Mouse (Mus musculus): ENCODE results near the gene Hist1h2bk. TPM values are rescaled to one million over a fixed set of nuclear protein-coding genes. Genes with fewer than 3 reads are reported as not detected.
A peak's percentile ranks its signal among the peaks of the same experiment; 100 is the strongest.

The Hist1h2bk gene
- polyA plus RNA-seq, 1 experiment from 2014 or later, result 3.9 TPM

- no peak overlapping the region for H3K9ac ChIP-seq (ENCODE audit: low read depth, low read length)
Measured at GRCm38 (mm10) chr13:22007121-22007510, 28.6 kb upstream of the Hist1h2bk start.

DNA sequence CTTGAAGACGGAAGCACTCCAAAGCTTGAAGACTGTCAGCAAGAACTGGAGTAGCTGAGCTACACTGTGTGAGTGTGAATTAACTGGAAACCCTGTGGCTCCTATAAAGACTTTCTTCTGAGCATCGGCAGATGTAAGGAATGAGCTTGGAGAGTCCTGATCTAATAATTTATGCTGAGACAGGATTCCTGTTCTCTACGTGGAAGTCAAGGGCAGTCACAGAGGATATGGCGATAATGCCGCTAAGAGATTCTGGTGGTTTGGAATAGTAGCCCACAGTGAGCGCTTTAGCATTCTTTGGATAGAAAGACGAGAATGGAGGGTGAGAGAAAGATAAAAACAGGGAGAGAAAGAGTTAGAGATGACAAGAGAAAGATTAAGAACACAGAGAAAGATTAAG, 27.8 kb upstream of the Hist1h2bk start:
- peak overlapping the region; percentile 63; the same call in 1 of the 2 replicates for H3K4me3 ChIP-seq (ENCODE audit: low read depth, low read length)
- peaks cover 91% of the 10 kb centered on the region for H3K27me3 ChIP-seq (ENCODE audit: control insufficient read depth, insufficient read depth, low read length)
- H3K36me3 ChIP-seq (ENCODE audit: control insufficient read depth, insufficient read depth, low read length), result no peaks in the 10 kb centered on the region
- H3K27ac ChIP-seq (ENCODE audit: low read depth, low read length), result no peak overlapping the region
- no peak for ATAC-seq (replicated peaks; ENCODE audit: insufficient number of reproducible peaks, low FRiP score, low TSS enrichment)
- H3K9me3 ChIP-seq (replicated peaks; ENCODE audit: control insufficient read depth, low read length), result no peaks in the 10 kb centered on the region
- peaks cover 17% of the 10 kb centered on the region for H3K4me1 ChIP-seq (ENCODE audit: control insufficient read depth, insufficient read depth, low read length)
- WGBS (ENCODE audit: insufficient replicate concordance), result 49% methylated on average over 7 of the region's 7 CpGs
- H3K9ac ChIP-seq (ENCODE audit: low read depth, low read length), result no peak overlapping the region
- H3K4me2 ChIP-seq, result no peak overlapping the region

More at GRCm38 (mm10) chr13:22007121-22007510, 28.6 kb upstream of the Hist1h2bk start:
- 2% methylated on average over 18 of the region's 18 CpGs for WGBS (ENCODE audit: insufficient replicate concordance)
- Histone ChIP-seq H3K36me3 (ENCODE audit: control insufficient read depth, insufficient read depth, low read length) (no peaks in the 10 kb centered on the region), H3K4me3 (ENCODE audit: low read depth, low read length) (peak overlapping the region; percentile 63), H3K27me3 (ENCODE audit: control insufficient read depth, insufficient read depth, low read length) (peaks cover 92% of the 10 kb centered on the region), H3K4me1 (ENCODE audit: control insufficient read depth, insufficient read depth, low read length) (peaks cover 17% of the 10 kb centered on the region), H3K27ac (ENCODE audit: low read depth, low read length) (no peak overlapping the region), H3K4me2 (peak overlapping the region; percentile 98), H3K9me3 (replicated peaks; ENCODE audit: control insufficient read depth, low read length) (no peaks in the 10 kb centered on the region)
- no peak for ATAC-seq (replicated peaks; ENCODE audit: insufficient number of reproducible peaks, low FRiP score, low TSS enrichment)

- ATAC-seq (replicated peaks; ENCODE audit: insufficient number of reproducible peaks, low FRiP score, low TSS enrichment), result no peak
- H3K4me2 ChIP-seq, result no peak overlapping the region
Measured at GRCm38 (mm10) chr13:22008707-22009106, 27.0 kb upstream of the Hist1h2bk start.

DNA sequence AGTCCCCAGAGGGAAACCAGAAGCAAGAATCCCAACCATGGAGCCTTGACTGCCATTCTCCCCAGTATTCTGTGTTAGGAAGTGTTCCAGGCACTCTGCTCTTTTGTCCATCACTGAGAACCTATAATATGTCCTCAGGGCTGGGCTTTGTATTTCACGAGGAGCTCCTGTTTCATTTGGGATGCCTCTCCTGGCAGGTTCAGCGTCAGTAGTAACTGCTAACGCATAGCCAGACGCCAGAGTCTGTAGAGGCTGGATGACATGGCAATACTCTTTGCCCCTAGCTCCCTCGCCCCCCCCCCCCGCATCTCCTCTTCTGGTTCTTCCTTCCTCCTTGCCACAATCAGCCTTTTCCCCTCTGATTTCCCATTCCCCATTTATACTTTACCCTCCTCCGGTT, 26.0 kb upstream of the Hist1h2bk start, which contains the start of gene Prss16:
Prss16 (minus strand) TSS at position 101 of the 400 bp plus-strand sequence.
- 43% methylated on average over 7 of the region's 7 CpGs for WGBS (ENCODE audit: insufficient replicate concordance)
- Histone ChIP-seq H3K4me1 (ENCODE audit: control insufficient read depth, insufficient read depth, low read length) (peaks cover 17% of the 10 kb centered on the region), H3K9ac (ENCODE audit: low read depth, low read length) (no peak within 1 kb of the TSS), H3K4me3 (ENCODE audit: low read depth, low read length) (no peak within 1 kb of the TSS), H3K36me3 (ENCODE audit: control insufficient read depth, insufficient read depth, low read length) (no peaks in the 10 kb centered on the region), H3K27me3 (ENCODE audit: control insufficient read depth, insufficient read depth, low read length) (peaks cover 85% of the 10 kb centered on the region), H3K4me2 (no peak within 1 kb of the TSS), H3K9me3 (replicated peaks; ENCODE audit: control insufficient read depth, low read length) (no peaks in the 10 kb centered on the region), H3K27ac (ENCODE audit: low read depth, low read length) (no peak within 1 kb of the TSS)
- no peak for ATAC-seq (replicated peaks; ENCODE audit: insufficient number of reproducible peaks, low FRiP score, low TSS enrichment)

More at GRCm38 (mm10) chr13:22008707-22009106, 27.0 kb upstream of the Hist1h2bk start:
- Histone ChIP-seq H3K4me1 (ENCODE audit: control insufficient read depth, insufficient read depth, low read length) (peaks cover 17% of the 10 kb centered on the region), H3K4me3 (ENCODE audit: low read depth, low read length) (no peak overlapping the region), H3K36me3 (ENCODE audit: control insufficient read depth, insufficient read depth, low read length) (no peaks in the 10 kb centered on the region), H3K9ac (ENCODE audit: low read depth, low read length) (no peak overlapping the region), H3K27me3 (ENCODE audit: control insufficient read depth, insufficient read depth, low read length) (peaks cover 88% of the 10 kb centered on the region), H3K9me3 (replicated peaks; ENCODE audit: control insufficient read depth, low read length) (no peaks in the 10 kb centered on the region), H3K27ac (ENCODE audit: low read depth, low read length) (no peak overlapping the region)
- 75% methylated on average over 3 of the region's 3 CpGs for WGBS (ENCODE audit: insufficient replicate concordance)

DNA sequence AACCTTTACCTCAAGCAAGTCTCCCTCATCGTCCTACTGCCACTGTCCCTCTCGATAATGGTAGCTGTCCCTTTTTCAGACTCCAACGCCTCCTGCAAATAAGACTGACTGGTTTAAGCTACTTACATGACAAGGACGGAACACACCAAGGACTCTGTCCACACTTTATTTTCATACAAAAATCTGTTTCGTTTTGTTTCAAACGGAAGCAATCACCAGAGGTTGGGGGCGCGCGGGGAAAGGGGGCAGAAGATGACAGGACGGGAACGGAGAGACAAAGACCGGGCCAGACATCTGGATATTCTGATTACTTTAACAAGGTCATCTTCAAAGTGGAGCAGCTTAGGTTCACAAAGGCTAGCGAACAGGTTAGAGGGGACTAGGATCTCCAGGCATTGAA, 22.0 kb upstream of the Hist1h2bk start:
- Histone ChIP-seq H3K27me3 (ENCODE audit: control insufficient read depth, insufficient read depth, low read length) (peaks cover 56% of the 10 kb centered on the region), H3K4me2 (peak overlapping the region; percentile 58), H3K36me3 (ENCODE audit: control insufficient read depth, insufficient read depth, low read length) (no peaks in the 10 kb centered on the region), H3K4me1 (ENCODE audit: control insufficient read depth, insufficient read depth, low read length) (no peaks in the 10 kb centered on the region), H3K27ac (ENCODE audit: low read depth, low read length) (no peak overlapping the region), H3K4me3 (ENCODE audit: low read depth, low read length) (no peak overlapping the region), H3K9ac (ENCODE audit: low read depth, low read length) (no peak overlapping the region), H3K9me3 (replicated peaks; ENCODE audit: control insufficient read depth, low read length) (no peaks in the 10 kb centered on the region)
- ATAC-seq (replicated peaks; ENCODE audit: insufficient number of reproducible peaks, low FRiP score, low TSS enrichment), result no peak
- 22% methylated on average over 13 of the region's 13 CpGs for WGBS (ENCODE audit: insufficient replicate concordance)

DNA sequence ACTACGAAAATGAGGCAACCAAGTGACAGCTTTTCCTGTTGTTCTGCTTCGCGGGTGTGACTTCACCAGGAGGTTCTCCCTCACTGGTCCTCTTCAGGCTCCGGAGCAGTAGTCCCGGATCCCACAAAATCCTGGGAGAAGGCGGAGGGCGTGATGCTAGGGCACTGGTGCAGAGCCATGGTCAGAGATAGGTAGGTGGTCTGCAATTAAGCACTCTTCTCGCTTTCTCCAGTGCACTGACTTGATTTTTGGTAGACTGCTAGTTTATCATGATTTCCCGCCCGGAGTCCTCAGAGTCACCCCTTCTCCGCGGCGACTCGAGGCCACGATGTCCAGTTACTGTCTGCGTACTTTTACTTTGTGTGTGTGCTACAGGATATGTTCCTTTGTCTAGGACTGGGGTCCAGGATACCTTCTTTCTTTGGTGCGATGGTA, 21.2 kb upstream of the Hist1h2bk start:
- H3K4me2 ChIP-seq, result peak overlapping the region; percentile 58
- 15% methylated on average over 17 of the region's 17 CpGs for WGBS (ENCODE audit: insufficient replicate concordance)
- H3K9ac ChIP-seq (ENCODE audit: low read depth, low read length), result no peak overlapping the region
- H3K9me3 ChIP-seq (replicated peaks; ENCODE audit: control insufficient read depth, low read length), result no peaks in the 10 kb centered on the region
- no peak for ATAC-seq (replicated peaks; ENCODE audit: insufficient number of reproducible peaks, low FRiP score, low TSS enrichment)
- no peaks in the 10 kb centered on the region for H3K36me3 ChIP-seq (ENCODE audit: control insufficient read depth, insufficient read depth, low read length)
- H3K4me1 ChIP-seq (ENCODE audit: control insufficient read depth, insufficient read depth, low read length), result no peaks in the 10 kb centered on the region
- peaks cover 49% of the 10 kb centered on the region for H3K27me3 ChIP-seq (ENCODE audit: control insufficient read depth, insufficient read depth, low read length)
- H3K27ac ChIP-seq (ENCODE audit: low read depth, low read length), result no peak overlapping the region
- H3K4me3 ChIP-seq (ENCODE audit: low read depth, low read length), result peak overlapping the region; percentile 30; the same call in 1 of the 2 replicates

GRCm38 (mm10) chr13:22015479-22016450, 19.9 kb upstream of the Hist1h2bk start:
- Histone ChIP-seq H3K36me3 (ENCODE audit: control insufficient read depth, insufficient read depth, low read length) (no peaks in the 10 kb centered on the region), H3K9ac (ENCODE audit: low read depth, low read length) (no peak overlapping the region), H3K4me2 (peak overlapping the region; percentile 58), H3K4me3 (ENCODE audit: low read depth, low read length) (peak overlapping the region; percentile 22; the same call in 1 of the 2 replicates), H3K27ac (ENCODE audit: low read depth, low read length) (no peak overlapping the region), H3K27me3 (ENCODE audit: control insufficient read depth, insufficient read depth, low read length) (peaks cover 37% of the 10 kb centered on the region), H3K9me3 (replicated peaks; ENCODE audit: control insufficient read depth, low read length) (no peaks in the 10 kb centered on the region), H3K4me1 (ENCODE audit: control insufficient read depth, insufficient read depth, low read length) (0 out of 2 replicates have a peak, but pooled peaks cover 2% of the 10 kb centered on the region)
- ATAC-seq (replicated peaks; ENCODE audit: insufficient number of reproducible peaks, low FRiP score, low TSS enrichment), result peak; percentile 77; the same call in 1 of the 2 replicates
- WGBS (ENCODE audit: insufficient replicate concordance), result 14% methylated on average over 27 of the region's 27 CpGs

DNA sequence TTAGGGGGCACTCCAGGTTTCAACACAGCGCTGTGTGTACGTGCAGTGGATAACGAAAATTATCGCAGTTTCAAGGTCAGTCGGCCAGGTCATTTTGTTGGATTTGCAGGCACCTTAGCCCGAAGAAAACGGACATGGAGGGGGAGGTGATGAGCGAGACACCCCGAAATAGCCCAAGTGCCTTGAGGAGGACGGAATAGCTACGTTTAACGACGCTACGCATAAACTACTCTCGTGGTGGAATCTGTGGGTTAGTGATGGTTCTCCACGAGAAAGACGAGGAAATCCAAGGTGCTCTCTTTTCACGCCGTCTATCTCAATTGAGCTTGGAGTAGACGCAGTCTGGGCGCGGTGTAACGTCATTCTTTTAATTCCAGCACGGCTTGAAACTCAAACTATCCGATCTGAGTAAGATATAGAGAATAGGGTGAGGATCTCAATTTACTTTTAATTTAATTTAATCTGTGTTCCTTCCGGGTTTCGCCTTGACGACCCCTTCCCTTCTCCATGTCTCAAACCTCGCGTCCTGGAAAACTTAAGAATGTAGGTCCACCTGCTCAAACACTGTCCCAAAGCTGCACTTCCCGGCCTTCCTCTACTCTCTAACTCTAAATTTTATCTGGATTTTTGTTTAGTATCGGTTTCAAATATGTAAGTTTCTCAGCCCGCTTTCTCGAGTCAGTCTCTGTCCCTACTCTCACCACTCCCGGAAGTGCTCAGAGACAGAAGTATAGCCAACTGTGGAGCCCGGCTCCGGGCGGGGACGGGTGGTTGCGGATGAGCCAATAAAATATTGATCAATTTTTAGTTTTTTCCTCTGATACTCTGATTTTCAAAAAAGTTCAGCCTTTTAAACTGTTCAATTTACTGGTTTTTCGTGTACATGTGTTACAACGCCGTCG, 15.5 kb upstream of the Hist1h2bk start:
- WGBS (ENCODE audit: insufficient replicate concordance), result under 1% methylated on average over 44 of the region's 44 CpGs
- 0 out of 2 replicates have a peak, but pooled peaks have one; percentile 58 for ATAC-seq (replicated peaks; ENCODE audit: insufficient number of reproducible peaks, low FRiP score, low TSS enrichment)

More for the DNA sequence above, 15.5 kb upstream of the Hist1h2bk start:
- Histone ChIP-seq H3K4me3 (ENCODE audit: low read depth, low read length) (peak overlapping the region; percentile 61), H3K9ac (ENCODE audit: low read depth, low read length) (peak overlapping the region; percentile 68), H3K9me3 (replicated peaks; ENCODE audit: control insufficient read depth, low read length) (no peaks in the 10 kb centered on the region), H3K4me2 (peak overlapping the region; percentile 72), H3K27me3 (ENCODE audit: control insufficient read depth, insufficient read depth, low read length) (peaks cover 6% of the 10 kb centered on the region), H3K27ac (ENCODE audit: low read depth, low read length) (no peak overlapping the region), H3K36me3 (ENCODE audit: control insufficient read depth, insufficient read depth, low read length) (no peaks in the 10 kb centered on the region), H3K4me1 (ENCODE audit: control insufficient read depth, insufficient read depth, low read length) (0 out of 2 replicates have a peak, but pooled peaks cover 2% of the 10 kb centered on the region)

Data from heart, embryonic 11.5 days (tissue).